Mouse (Mus musculus) kidney, adult 9 months (tissue): ENCODE results near the gene Dync1li1.

ENCODE experiments used
- DNase-seq: peaks from one replicate; pipeline ENCODE4 v3.0.0; 2022

The Dync1li1 gene

GRCm38 (mm10) chr9:114731011-114731755 is 42.6 kb downstream of the Dync1li1 start, which contains the start of gene Cmtm6:
Cmtm6 (plus strand) TSS chr9:114731116.
- peak; percentile 99 for DNase-seq

GRCm38 (mm10) chr9:114731871-114732682 is 43.5 kb downstream of the Dync1li1 start:
- DNase-seq = no peak

GRCm38 (mm10) chr9:114733238-114733637 is 44.6 kb downstream of the Dync1li1 start:
- no peak for DNase-seq

GRCm38 (mm10) chr9:114736442-114736841 is 47.9 kb downstream of the Dync1li1 start:
- peak; percentile 54 for DNase-seq

DNA sequence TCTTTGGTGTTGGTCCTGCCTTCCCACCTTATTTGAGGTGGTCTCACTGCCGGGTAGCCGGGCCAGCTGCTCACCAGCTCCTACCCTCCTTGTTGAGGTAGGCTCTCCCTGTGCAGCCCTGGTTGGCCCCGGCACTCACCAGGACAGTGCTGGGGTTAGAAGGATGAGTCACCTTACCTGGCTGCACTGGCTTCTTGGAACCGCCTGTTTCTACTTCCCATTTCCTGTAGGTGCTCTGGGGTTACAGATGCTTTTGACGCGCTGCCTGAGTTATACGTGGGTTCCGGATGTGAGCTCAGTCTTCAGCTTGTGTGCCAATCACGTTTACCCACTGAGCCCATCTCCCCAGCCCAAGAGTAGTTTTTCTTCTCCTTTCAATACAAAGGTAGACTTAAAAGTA is 51.7 kb downstream of the Dync1li1 start:
- no peak for DNase-seq

- no peak for DNase-seq
These were observed 54.1 kb downstream of the Dync1li1 start for GRCm38 (mm10) chr9:114742731-114743130.

DNA sequence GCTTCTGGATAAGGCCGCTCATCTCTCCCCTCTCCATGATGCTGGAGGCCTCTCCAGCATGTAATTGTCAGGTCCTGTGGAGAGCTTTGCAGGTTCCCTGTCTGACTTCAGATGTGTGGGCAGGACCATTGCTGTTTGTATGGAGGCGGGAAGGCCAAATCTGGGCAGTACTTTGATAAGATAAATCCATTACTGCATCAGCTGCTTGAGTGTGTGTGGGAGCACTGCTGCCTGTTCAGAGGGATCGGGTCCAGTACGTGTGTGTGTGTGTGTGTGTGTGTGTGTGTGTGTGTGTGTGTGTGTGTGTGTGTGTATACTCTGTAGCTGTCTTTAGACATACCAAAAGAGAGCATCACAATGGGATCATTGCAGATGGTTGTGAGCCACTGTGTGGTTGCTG is 56.6 kb downstream of the Dync1li1 start:
- DNase-seq = no peak

GRCm38 (mm10) chr9:114745654-114746053 is 57.1 kb downstream of the Dync1li1 start:
- no peak for DNase-seq

- DNase-seq = no peak
These were observed 58.4 kb downstream of the Dync1li1 start for GRCm38 (mm10) chr9:114747012-114747411.

- no peak for DNase-seq
These were observed 58.9 kb downstream of the Dync1li1 start for GRCm38 (mm10) chr9:114747466-114747865.

GRCm38 (mm10) chr9:114751582-114751981 is 63.0 kb downstream of the Dync1li1 start:
- DNase-seq = no peak

DNA sequence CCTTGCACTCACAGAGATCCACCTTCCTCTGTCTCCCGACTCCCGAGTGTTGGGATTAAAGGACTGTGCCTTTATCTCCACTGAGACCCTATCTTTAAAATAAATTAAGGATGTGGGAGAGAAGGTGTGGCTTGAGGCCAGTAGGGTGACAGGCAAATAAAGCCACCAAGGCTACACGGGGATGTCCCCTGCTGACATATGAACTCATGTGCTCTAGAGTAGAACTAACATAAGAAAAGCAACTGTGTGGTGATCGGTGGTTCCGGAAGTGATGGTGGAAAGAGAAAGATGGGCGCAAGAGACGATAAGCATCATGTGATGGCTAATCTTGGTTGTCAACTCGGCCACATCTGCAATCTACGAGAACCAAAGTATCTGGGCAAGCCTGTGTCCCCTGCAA is 63.7 kb downstream of the Dync1li1 start:
- DNase-seq = no peak

DNA sequence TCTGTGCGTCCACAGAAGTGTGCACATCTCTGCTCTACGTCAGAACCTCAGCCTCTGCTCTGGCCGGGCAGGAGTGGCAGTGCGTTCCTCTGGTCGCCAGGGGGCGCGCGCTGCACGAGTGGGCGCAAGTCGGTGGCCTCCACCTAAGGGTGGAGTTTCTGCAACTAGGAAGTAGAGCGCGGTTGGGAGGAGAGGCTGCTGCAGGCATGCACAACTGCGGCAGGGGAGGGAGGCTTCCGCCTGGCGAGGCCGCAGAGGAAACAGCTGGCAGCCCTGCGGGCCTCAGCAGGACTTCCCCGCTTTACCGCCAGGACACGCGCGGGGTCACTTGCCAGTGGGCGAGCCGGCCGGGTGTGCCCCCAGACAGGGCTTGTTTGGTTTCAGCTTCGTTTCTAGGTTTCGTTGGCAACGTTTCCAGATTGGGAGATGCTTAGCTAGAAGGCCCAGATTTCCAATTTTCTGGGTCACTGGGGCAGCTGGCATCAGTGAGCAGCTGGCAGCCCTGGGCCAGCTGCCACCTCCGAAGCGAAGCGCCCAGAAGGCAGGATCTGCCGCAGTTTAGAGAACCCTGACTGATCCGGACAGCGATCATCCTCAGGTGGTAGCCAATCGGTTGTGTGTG is 64.4 kb downstream of the Dync1li1 start:
- peak; percentile 92 for DNase-seq

DNA sequence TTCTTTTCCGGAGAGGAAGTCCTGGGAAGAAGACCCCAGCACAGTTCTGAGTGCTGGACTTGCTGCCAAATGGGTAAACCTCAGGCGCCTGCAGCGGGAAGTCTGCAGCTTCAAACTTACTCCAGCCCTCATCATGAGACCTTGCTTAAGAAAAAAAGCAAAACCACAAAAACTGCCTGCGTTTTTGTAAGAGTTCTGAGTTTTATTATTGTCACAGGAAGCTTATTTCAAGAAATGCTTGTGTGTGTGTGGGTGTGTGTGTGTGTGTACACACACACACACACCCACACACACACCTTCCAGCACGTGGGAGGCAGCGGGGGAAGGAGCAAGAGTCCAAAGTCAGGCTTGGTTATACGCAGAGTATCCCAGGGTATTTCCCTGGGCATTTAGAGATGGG is 69.7 kb downstream of the Dync1li1 start:
- DNase-seq = no peak

GRCm38 (mm10) chr9:114758801-114759200 is 70.2 kb downstream of the Dync1li1 start:
- no peak for DNase-seq

DNA sequence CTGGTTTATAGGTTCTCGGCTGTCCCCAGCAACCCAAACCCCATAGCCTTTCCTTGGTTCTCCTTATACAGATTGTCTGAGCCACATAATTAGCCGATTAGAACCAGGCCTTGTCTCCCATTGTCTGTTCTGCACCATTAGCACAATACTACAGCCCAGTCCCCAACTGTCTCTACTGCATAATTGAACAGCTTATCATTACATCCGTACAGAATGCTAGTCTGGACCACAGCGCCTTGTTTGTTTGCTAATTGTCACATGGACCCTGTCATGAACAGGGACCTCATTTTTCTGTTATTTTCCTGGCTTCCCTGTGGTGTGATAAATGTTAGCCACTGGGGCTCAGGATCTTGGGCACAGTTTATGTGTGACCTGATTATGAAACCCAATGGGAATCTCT is 71.3 kb downstream of the Dync1li1 start:
- DNase-seq = no peak

GRCm38 (mm10) chr9:114760353-114760752 is 71.8 kb downstream of the Dync1li1 start:
- DNase-seq = no peak

DNA sequence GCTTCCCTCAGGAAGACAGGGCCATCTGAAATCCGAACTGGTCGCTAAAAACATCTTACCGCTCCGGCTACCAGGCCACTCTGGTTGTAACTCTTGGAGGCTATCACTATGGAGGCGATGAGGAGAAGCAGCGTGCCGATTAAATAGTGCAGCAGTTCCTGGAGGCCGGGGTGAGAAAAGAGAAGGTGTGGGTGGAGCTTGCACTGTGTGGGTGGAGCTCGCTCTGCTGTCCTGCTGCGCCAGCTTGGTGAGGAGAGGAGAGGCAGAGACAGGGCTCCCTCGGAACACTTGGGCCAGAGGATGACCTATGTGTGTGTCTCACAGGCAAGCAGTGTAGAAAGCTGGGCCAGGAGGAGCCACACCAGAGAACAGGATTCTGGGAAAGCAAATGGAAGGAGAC is 73.3 kb downstream of the Dync1li1 start:
- no peak for DNase-seq

GRCm38 (mm10) chr9:114763341-114763740 is 74.8 kb downstream of the Dync1li1 start:
- no peak for DNase-seq

- no peak for DNase-seq
These were observed 78.4 kb downstream of the Dync1li1 start for GRCm38 (mm10) chr9:114767030-114767429.

- DNase-seq = no peak
These were observed 78.9 kb downstream of the Dync1li1 start for GRCm38 (mm10) chr9:114767507-114767906.

- DNase-seq = no peak
These were observed 79.5 kb downstream of the Dync1li1 start for GRCm38 (mm10) chr9:114768066-114768465.

GRCm38 (mm10) chr9:114770224-114770623 is 81.6 kb downstream of the Dync1li1 start:
- no peak for DNase-seq

DNA sequence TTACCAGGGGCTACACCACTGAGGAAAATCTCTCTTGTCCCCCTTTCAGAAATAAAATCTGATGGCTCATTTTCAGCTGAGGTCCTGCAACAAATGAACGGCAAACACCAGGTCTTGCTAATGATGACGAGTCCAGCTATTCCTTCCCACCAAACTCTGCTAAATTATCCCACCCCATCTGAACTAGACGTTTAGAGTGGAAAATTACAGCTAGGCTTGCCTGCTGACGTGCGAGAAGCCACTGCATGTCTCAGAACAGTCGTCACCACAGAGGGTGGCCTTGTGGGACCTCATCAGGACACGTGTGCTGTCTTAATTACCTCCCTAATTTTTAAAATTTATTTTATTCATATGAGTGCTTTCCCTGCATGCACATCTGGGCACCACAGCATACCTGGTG is 83.0 kb downstream of the Dync1li1 start:
- DNase-seq = no peak
